Mouse (Mus musculus) spleen, postnatal 14 days (tissue): ENCODE data around the gene Cacna2d1.
A peak's percentile ranks its signal among the peaks of the same experiment; 100 is the strongest.

Experiments used
- DNase-seq, 2 experiments: peaks; one replicate each; pipeline ENCODE4 v3.0.0; 2021 to 2022; ENCODE audit warnings: low spot score in 2 of 2

Cacna2d1 gene

GRCm38 (mm10) chr5:16265385-16265784 lies 330.9 kb downstream of the Cacna2d1 start:
- DNase-seq, result no peak

- DNase-seq, result no peak
Measured at GRCm38 (mm10) chr5:16277058-16277457, 342.6 kb downstream of the Cacna2d1 start.

GRCm38 (mm10) chr5:16281229-16281628 lies 346.7 kb downstream of the Cacna2d1 start:
- DNase-seq, result no peak

GRCm38 (mm10) chr5:16293223-16293622 lies 358.7 kb downstream of the Cacna2d1 start:
- no peak for DNase-seq

- DNase-seq, result no peak
Measured at GRCm38 (mm10) chr5:16293825-16294224, 359.3 kb downstream of the Cacna2d1 start.

GRCm38 (mm10) chr5:16294708-16295107 lies 360.2 kb downstream of the Cacna2d1 start:
- no peak for DNase-seq

- DNase-seq, result no peak
Measured at GRCm38 (mm10) chr5:16297170-16297771, 362.8 kb downstream of the Cacna2d1 start.

- DNase-seq, result no peak
Measured at GRCm38 (mm10) chr5:16299631-16300030, 365.1 kb downstream of the Cacna2d1 start.

GRCm38 (mm10) chr5:16309168-16310006 lies 374.9 kb downstream of the Cacna2d1 start:
- peak in 1 of 2 experiments; percentile 12 for DNase-seq

- no peak for DNase-seq
Measured at GRCm38 (mm10) chr5:16314242-16314641, 379.8 kb downstream of the Cacna2d1 start.

- DNase-seq, result no peak
Measured at GRCm38 (mm10) chr5:16315983-16316390, 381.5 kb downstream of the Cacna2d1 start.

GRCm38 (mm10) chr5:16317680-16318242 lies 383.3 kb downstream of the Cacna2d1 start:
- no peak for DNase-seq

- DNase-seq, result no peak
Measured at GRCm38 (mm10) chr5:16326610-16327009, 392.1 kb downstream of the Cacna2d1 start.

- no peak for DNase-seq
Measured at GRCm38 (mm10) chr5:16345393-16345792, 410.9 kb downstream of the Cacna2d1 start.

GRCm38 (mm10) chr5:16355816-16356215 lies 421.3 kb downstream of the Cacna2d1 start:
- no peak for DNase-seq

- DNase-seq, result no peak
Measured at GRCm38 (mm10) chr5:16357709-16358108, 423.2 kb downstream of the Cacna2d1 start.

- no peak for DNase-seq
Measured at GRCm38 (mm10) chr5:16362076-16362475, 427.6 kb downstream of the Cacna2d1 start.

GRCm38 (mm10) chr5:16363171-16363570 lies 428.7 kb downstream of the Cacna2d1 start:
- DNase-seq, result no peak

- DNase-seq, result no peak
Measured at GRCm38 (mm10) chr5:16370706-16371105, 436.2 kb downstream of the Cacna2d1 start.

GRCm38 (mm10) chr5:16373966-16374365 lies 439.5 kb downstream of the Cacna2d1 start:
- DNase-seq, result no peak

- DNase-seq, result no peak
Measured at GRCm38 (mm10) chr5:16376329-16376908, 441.9 kb downstream of the Cacna2d1 start.

- no peak for DNase-seq
Measured at GRCm38 (mm10) chr5:16410011-16410410, 475.5 kb downstream of the Cacna2d1 start.
